Mouse (Mus musculus): ENCODE results near the gene Taf9.

DNA sequence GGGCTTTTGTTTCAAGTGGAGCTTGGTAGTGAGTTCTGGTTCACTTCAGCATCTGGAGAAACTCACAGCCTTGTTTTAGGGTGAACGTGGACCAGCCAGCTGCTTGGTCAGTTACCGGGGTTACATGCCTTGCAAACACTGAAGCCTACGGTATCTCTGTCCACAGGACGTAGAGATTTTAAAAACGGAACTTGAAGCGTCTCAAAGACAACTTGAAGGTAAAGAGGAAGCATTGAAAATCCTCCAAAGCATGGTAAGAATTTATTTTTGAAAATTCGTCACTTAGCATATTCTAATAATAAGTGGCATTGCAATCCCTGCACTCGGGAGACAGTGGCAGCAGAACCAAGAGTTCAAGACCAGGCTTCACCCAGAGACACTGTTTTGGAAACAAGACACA, 30.2 kb downstream of the Taf9 start:
- no peak for TF ChIP-seq CTCF (IDR thresholded peaks at IDR 0.05; ENCODE audit: low read depth)
- no peak for TF ChIP-seq EP300 (IDR thresholded peaks at IDR 0.05; ENCODE audit: low read depth)

All from heart, postnatal 0 days (tissue).